Mouse (Mus musculus) embryo, embryonic 10.5 days (tissue): ENCODE measurements around the gene Elp5.
A peak's percentile ranks its signal among the peaks of the same experiment; 100 is the strongest.

Experiments
- DNase-seq: peaks from one replicate; pipeline ENCODE4 v3.0.0-alpha.2; 2015; ENCODE audit warnings: low spot score

Elp5 gene

GRCm38 (mm10) chr11:69990850-69991691 lies 8.8 kb upstream of the Elp5 start, which contains the start of gene Gabarap:
TSS of gene Gabarap (plus strand) at chr11:69991143.
- peak; percentile 98 for DNase-seq

GRCm38 (mm10) chr11:69989949-69990348 lies 7.6 kb upstream of the Elp5 start:
- DNase-seq: no peak

- DNase-seq: no peak
Measured at GRCm38 (mm10) chr11:69984431-69984830, 2.1 kb upstream of the Elp5 start.

- no peak for DNase-seq
Measured at GRCm38 (mm10) chr11:69983377-69983776, 1.1 kb upstream of the Elp5 start.

- DNase-seq: no peak
Measured at GRCm38 (mm10) chr11:69982877-69983276, 560 bp upstream of the Elp5 start.

GRCm38 (mm10) chr11:69981141-69981762 lies 1.1 kb downstream of the Elp5 start, which contains the start of gene Ctdnep1:
TSS of gene Ctdnep1 (plus strand) at chr11:69981156.
- DNase-seq: peak; percentile 21

- DNase-seq: peak; percentile 100
Measured at GRCm38 (mm10) chr11:69980196-69981140, 1.8 kb downstream of the Elp5 start.

GRCm38 (mm10) chr11:69979827-69980195 lies 2.5 kb downstream of the Elp5 start:
- no peak for DNase-seq

GRCm38 (mm10) chr11:69976271-69976670 lies 6.0 kb downstream of the Elp5 start:
- DNase-seq: no peak

- no peak for DNase-seq
Measured at GRCm38 (mm10) chr11:69974907-69975306, 7.4 kb downstream of the Elp5 start.

GRCm38 (mm10) chr11:69970775-69971174 lies 11.5 kb downstream of the Elp5 start:
- DNase-seq: no peak

- DNase-seq: no peak
Measured at GRCm38 (mm10) chr11:69970222-69970621, 12.1 kb downstream of the Elp5 start.

- DNase-seq: no peak
Measured at GRCm38 (mm10) chr11:69968793-69969192, 13.5 kb downstream of the Elp5 start.

GRCm38 (mm10) chr11:69966860-69967517 lies 15.3 kb downstream of the Elp5 start:
- DNase-seq: no peak

GRCm38 (mm10) chr11:69966006-69966859 lies 16.1 kb downstream of the Elp5 start:
- DNase-seq: peak; percentile 31

GRCm38 (mm10) chr11:69965271-69966005 lies 16.9 kb downstream of the Elp5 start:
- DNase-seq: peak; percentile 42

- DNase-seq: no peak
Measured at GRCm38 (mm10) chr11:69964650-69965270, 17.6 kb downstream of the Elp5 start, which contains the start of gene Cldn7. TSS of gene Cldn7 (plus strand) at chr11:69964779.

GRCm38 (mm10) chr11:69961841-69962240 lies 20.5 kb downstream of the Elp5 start:
- no peak for DNase-seq

- DNase-seq: no peak
Measured at GRCm38 (mm10) chr11:69960616-69961015, 21.7 kb downstream of the Elp5 start.
